Mouse (Mus musculus): ENCODE data around the gene Rbms3. TPM values are rescaled to one million over a fixed set of nuclear protein-coding genes. Genes with fewer than 3 reads are reported as not detected.

Gene Rbms3
- polyA plus RNA-seq, 1 experiment from 2014 or later: 80.5 TPM

DNA sequence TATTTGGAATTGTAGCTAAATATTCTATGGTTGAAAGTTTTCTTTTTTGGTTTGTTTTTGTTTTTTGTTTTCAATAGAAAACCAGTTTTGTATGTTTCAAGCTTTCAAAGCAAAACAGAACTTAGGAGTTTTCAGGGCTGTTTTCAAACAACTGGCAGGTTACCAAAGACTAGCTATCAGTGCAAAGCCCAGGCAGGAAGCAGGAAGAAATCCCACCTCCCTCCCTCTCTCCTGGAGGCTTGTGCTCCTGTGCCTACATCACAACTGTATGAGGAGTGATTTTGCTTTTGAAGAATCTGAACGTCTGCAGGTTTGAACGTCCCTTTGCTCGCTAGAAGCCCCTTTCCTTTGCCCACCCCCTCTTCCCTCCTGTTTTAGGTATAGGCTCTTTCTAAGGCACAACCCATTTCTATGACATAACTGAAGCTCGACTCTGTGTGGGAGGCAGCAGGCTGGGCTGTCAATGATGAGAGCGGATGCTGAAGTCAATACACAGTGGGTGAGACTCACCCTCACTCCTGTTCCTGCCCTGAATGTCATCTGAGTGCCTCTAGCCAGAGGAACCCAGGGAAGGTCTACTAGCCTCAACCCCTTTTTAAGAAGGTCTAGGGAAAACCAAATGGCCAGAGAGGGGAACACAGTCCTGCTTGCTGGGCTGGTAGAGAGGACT lies 382.3 kb downstream of the Rbms3 start:
- H3K36me3 ChIP-seq: no peaks in the 10 kb centered on the region
- no peaks in the 10 kb centered on the region for H3K27me3 ChIP-seq
- no peaks in the 10 kb centered on the region for H3K9me3 ChIP-seq
- no peak for ATAC-seq (ENCODE audit: low FRiP score, low read depth)
- H3K4me1 ChIP-seq (replicated peaks): peaks cover 53% of the 10 kb centered on the region
- H3K9ac ChIP-seq: peak overlapping the region; percentile 13; the same call in 1 of the 2 replicates
- peak overlapping the region; percentile 56 for H3K4me2 ChIP-seq
- WGBS: 45% methylated on average over 5 of the region's 5 CpGs
- H3K4me3 ChIP-seq: peak overlapping the region; percentile 15; the same call in 1 of the 2 replicates
- H3K27ac ChIP-seq (replicated peaks): no peak overlapping the region; the same call in 1 of the 2 replicates

DNA sequence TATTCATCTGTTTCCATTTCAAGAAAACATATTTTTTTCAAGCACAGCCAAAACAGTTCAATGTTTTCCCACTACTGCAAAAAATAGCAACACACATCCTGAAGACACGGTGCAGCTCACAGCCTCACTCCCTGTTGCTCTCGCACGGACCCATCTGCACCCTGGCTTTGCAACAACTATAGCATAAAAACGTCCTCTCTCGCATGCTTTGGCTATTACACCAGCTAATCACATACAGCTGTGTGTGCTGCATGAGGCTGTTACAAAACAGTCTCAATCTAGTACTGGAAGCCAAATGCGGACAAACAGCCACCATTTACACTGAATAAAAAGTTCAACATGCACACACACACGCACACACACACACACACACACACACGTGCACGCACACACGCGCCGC lies 383.5 kb downstream of the Rbms3 start:
- Histone ChIP-seq H3K9ac (no peak overlapping the region), H3K4me1 (replicated peaks) (peaks cover 51% of the 10 kb centered on the region), H3K4me3 (no peak overlapping the region), H3K9me3 (no peaks in the 10 kb centered on the region), H3K27me3 (no peaks in the 10 kb centered on the region), H3K4me2 (no peak overlapping the region), H3K27ac (replicated peaks) (no peak overlapping the region), H3K36me3 (no peaks in the 10 kb centered on the region)
- 76% methylated on average over 12 of the region's 12 CpGs for WGBS
- ATAC-seq (ENCODE audit: low FRiP score, low read depth): no peak

DNA sequence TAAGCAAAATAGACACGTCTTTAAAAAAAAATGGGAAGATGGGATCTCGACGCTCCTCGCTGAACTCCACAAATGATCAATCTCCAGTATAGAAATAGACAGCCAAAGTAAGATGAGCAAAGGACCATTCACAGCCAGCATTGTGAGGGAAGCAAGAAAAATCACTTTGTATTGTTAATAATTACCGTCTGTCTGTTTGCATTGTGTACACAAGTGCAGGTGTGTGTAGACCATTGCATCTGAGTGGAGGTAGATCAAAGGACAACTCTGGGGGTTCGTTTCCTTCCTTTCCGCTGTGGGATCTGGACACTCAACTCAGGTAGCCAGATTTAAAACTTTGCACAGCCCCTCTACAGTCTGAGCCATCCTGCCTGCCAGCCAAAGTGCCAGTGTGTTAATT lies 386.3 kb downstream of the Rbms3 start:
- 90% methylated on average over 7 of the region's 7 CpGs for WGBS
- no peak overlapping the region for H3K4me2 ChIP-seq

DNA sequence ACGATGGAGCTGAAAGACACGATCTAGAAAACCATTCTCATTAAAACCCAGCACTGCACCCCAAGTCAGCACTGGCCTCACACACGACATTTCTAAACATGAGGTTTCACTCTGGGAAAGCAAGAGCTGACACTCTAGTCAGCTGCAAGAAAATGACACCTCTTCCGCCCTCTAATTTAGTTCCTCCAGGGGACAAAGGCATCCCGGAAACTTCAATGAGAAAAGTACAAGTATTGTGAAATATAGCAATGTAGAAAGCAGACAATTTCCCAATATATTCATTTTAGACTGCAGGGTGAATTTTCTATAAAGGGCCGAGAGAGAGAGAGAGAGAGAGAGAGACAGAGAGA lies 395.0 kb downstream of the Rbms3 start:
- no peak for ATAC-seq (ENCODE audit: low FRiP score, low read depth)
- no peak overlapping the region for H3K27ac ChIP-seq (replicated peaks)
- no peaks in the 10 kb centered on the region for H3K36me3 ChIP-seq
- no peak overlapping the region for H3K9ac ChIP-seq
- WGBS: 77% methylated on average over 6 of the region's 6 CpGs
- H3K27me3 ChIP-seq: no peaks in the 10 kb centered on the region
- no peak overlapping the region for H3K4me3 ChIP-seq
- H3K4me2 ChIP-seq: no peak overlapping the region
- H3K9me3 ChIP-seq: no peaks in the 10 kb centered on the region
- no peaks in the 10 kb centered on the region for H3K4me1 ChIP-seq (replicated peaks)

More for the DNA sequence above, 386.3 kb downstream of the Rbms3 start:
- ATAC-seq (ENCODE audit: low FRiP score, low read depth): no peak
- Histone ChIP-seq H3K27ac (replicated peaks) (no peak overlapping the region), H3K9ac (no peak overlapping the region), H3K9me3 (no peaks in the 10 kb centered on the region), H3K36me3 (no peaks in the 10 kb centered on the region), H3K4me1 (replicated peaks) (peaks cover 28% of the 10 kb centered on the region), H3K27me3 (no peaks in the 10 kb centered on the region), H3K4me3 (no peak overlapping the region)

DNA sequence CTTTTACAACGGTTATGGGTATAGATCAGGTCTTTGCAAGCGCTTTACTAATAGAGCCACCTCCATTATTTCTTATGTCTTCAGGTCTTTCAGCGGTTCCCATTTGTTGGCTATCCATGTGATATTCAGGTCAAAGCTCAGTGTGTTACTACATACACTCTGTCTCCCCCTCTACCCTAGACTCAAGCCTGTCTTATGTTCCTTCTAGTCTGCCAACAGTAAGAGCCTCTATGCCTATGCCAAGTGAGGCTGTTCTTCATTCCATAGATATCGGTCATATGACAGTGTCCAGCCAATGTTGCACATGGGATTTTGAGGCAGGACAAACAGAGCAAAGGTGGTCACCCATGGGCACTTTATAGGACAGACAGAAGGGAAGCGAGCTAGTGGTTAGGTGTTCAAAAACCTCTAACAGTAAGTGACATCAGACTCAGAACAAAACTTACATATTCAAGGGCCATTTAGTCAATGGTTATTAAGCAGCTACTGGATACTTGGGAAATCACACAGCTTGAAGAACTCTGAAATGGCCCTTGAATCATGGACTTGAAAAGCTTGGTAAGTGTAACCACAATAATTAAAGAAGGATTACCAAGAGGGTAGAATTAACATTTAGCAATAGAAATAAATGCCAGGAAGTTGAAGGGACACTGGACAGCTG lies 395.5 kb downstream of the Rbms3 start:
- Histone ChIP-seq H3K4me1 (replicated peaks) (no peaks in the 10 kb centered on the region), H3K9ac (no peak overlapping the region), H3K27ac (replicated peaks) (no peak overlapping the region), H3K27me3 (no peaks in the 10 kb centered on the region), H3K36me3 (no peaks in the 10 kb centered on the region), H3K9me3 (no peaks in the 10 kb centered on the region), H3K4me3 (no peak overlapping the region), H3K4me2 (no peak overlapping the region)
- no peak for ATAC-seq (ENCODE audit: low FRiP score, low read depth)
- WGBS: 92% methylated on average over 5 of the region's 5 CpGs

DNA sequence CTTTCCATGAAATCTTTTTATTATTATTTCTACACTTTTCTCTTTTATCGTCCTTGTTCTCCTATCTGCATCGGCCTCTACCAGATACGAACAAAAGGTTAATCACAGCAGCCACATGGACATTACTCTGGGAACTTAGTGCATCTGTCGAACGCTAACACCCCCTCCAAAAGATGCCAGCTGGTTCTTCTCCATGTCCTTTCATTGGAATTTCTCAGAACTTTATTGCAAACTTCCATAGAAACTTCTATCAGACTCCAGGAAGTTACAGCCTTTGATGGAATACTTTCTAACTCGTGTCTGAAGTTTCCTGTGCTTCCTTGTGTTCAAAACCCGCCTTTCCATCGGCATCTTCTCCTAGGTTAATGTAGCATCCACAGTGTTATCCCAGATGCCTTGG lies 407.0 kb downstream of the Rbms3 start:
- Histone ChIP-seq H3K27ac (replicated peaks) (no peak overlapping the region), H3K4me3 (no peak overlapping the region), H3K9ac (no peak overlapping the region), H3K36me3 (no peaks in the 10 kb centered on the region), H3K4me1 (replicated peaks) (no peaks in the 10 kb centered on the region), H3K27me3 (no peaks in the 10 kb centered on the region), H3K9me3 (no peaks in the 10 kb centered on the region), H3K4me2 (no peak overlapping the region)
- 87% methylated on average over 8 of the region's 8 CpGs for WGBS
- ATAC-seq (ENCODE audit: low FRiP score, low read depth): no peak

DNA sequence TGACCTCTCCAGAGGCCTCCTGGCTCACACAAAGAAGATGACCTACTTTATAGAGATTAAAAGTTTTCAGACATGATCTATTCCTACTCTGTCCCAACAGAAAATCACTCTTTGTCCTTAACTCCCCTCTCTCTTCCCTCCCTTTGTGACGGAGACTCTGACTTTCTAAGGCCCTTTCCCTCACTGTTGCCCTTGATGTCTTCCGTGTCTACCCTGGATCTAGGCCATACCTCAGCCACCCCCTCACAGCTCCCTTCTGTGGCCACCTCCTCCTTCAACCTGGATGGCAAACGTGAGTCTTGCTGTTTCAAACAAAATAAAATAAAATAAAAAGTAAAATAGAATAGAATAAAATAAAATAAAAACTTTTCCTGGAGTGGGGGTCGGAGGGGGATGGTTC lies 408.2 kb downstream of the Rbms3 start:
- Histone ChIP-seq H3K4me1 (replicated peaks) (peaks cover under 1% of the 10 kb centered on the region; the same call in 1 of the 2 replicates), H3K27me3 (no peaks in the 10 kb centered on the region), H3K9ac (no peak overlapping the region), H3K27ac (replicated peaks) (no peak overlapping the region), H3K9me3 (no peaks in the 10 kb centered on the region), H3K4me2 (no peak overlapping the region), H3K36me3 (no peaks in the 10 kb centered on the region), H3K4me3 (no peak overlapping the region)
- no peak for ATAC-seq (ENCODE audit: low FRiP score, low read depth)
- WGBS: 82% methylated on average over 4 of the region's 4 CpGs

DNA sequence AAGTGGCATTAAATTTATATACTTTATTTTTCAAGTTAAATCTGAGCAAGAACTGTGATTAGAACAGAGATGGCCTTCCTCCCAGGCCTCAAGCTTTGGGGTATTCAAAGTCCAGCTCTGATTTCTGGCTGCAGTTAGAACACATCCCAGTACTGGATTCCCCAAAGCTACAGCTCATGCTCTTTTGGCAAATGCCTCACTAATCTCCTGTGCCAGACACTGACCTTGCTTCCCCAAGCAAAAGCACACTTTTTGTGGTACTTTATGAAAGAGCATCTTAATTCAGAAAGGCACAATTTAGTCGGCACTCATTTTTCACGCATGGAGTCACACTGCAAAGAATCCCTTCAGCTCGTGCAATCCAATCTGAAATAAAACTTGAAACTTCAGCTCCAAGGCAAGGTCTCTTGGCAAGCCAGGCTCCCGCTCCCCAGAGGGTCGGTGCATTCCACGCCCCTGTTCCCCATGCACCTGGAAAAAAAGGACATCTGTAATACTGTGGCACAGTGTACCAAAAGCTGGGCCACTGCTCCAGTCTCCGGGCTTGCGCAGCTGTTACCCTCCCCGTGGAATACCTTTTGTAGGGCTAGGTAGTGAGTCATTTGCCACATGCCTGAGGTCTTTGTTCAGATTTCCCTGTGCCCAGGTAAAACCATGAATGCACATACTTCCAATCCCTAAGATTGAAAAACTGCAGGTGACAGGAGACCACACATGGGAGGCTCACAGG lies 413.5 kb downstream of the Rbms3 start:
- Histone ChIP-seq H3K9ac (no peak overlapping the region), H3K9me3 (no peaks in the 10 kb centered on the region), H3K4me1 (replicated peaks) (peaks cover 8% of the 10 kb centered on the region; the same call in 1 of the 2 replicates), H3K36me3 (no peaks in the 10 kb centered on the region), H3K27me3 (no peaks in the 10 kb centered on the region), H3K27ac (replicated peaks) (no peak overlapping the region), H3K4me2 (no peak overlapping the region), H3K4me3 (no peak overlapping the region)
- 63% methylated on average over 9 of the region's 9 CpGs for WGBS
- ATAC-seq (ENCODE audit: low FRiP score, low read depth): 0 out of 2 replicates have a peak, but pooled peaks have one; percentile 27

DNA sequence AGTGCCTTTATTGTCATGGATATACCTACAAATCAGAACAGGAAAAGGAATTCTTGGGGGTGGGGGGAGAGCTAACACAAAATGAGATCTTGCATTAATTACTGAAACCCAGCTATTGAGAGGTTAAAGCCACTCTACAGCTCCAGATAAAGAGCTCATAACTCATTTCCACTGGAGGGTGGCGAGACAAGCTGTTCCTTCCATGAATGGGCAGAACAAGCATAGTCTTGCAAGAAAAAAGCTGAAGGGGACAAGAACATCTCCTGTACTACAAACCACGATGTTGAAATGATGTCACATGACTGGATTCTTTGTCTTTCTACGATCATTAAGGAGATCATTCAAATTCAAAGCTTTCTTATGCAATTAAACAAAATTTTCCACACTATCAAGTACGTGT lies 417.7 kb downstream of the Rbms3 start:
- Histone ChIP-seq H3K36me3 (no peaks in the 10 kb centered on the region), H3K9me3 (no peaks in the 10 kb centered on the region), H3K27ac (replicated peaks) (no peak overlapping the region), H3K4me2 (no peak overlapping the region), H3K4me3 (no peak overlapping the region), H3K27me3 (no peaks in the 10 kb centered on the region), H3K4me1 (replicated peaks) (peaks cover 10% of the 10 kb centered on the region), H3K9ac (no peak overlapping the region)
- 49% methylated on average over 4 of the region's 4 CpGs for WGBS
- no peak for ATAC-seq (ENCODE audit: low FRiP score, low read depth)

DNA sequence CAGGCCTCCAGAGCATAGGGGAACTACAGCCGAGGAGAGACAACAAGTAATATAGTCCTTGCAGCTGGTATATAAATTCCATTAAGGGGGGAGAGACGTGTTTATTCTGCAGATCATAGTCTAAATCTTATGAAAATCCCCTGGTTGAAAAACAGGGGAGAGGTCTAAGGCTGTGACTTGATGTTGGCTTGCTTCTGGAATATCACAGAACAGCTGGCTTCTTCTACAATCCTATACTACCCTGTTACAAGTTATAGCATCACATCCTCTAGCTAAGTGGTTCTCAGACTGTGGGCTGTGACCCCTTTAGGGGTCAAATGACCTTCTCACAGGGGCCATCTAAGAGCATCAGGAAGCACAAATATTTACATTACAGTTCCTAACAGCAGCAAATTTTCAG lies 419.4 kb downstream of the Rbms3 start:
- WGBS: 81% methylated on average over 2 of the region's 2 CpGs

DNA sequence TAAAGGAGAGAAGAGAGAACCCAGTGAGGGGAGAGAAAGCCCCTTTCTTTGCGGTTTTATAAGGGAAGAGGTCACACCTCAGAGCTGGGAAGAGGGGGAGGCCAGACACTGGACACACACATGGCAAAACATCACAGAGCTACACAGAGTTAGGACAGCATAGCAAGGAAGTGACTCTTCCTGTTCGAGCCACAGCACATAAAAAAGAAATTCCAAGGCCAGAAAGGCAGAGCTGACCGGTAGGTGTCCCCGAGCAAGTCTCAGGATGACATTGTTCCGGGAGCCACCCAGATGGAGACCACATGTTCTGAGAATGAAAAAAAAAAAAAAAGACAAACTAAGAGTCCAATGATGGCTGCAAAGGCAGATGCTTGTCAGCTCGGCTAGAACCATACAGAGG lies 424.3 kb downstream of the Rbms3 start:
- H3K27ac ChIP-seq (replicated peaks): no peak overlapping the region
- no peak overlapping the region for H3K4me2 ChIP-seq
- no peak overlapping the region for H3K9ac ChIP-seq
- H3K27me3 ChIP-seq: no peaks in the 10 kb centered on the region
- no peaks in the 10 kb centered on the region for H3K9me3 ChIP-seq
- H3K4me3 ChIP-seq: no peak overlapping the region
- 71% methylated on average over 6 of the region's 6 CpGs for WGBS
- H3K4me1 ChIP-seq (replicated peaks): peaks cover 4% of the 10 kb centered on the region; the same call in 1 of the 2 replicates
- no peaks in the 10 kb centered on the region for H3K36me3 ChIP-seq
- no peak for ATAC-seq (ENCODE audit: low FRiP score, low read depth)

More for the DNA sequence above, 419.4 kb downstream of the Rbms3 start:
- Histone ChIP-seq H3K27me3 (no peaks in the 10 kb centered on the region), H3K9me3 (no peaks in the 10 kb centered on the region), H3K4me2 (no peak overlapping the region), H3K4me3 (no peak overlapping the region), H3K4me1 (replicated peaks) (peaks cover 4% of the 10 kb centered on the region; the same call in 1 of the 2 replicates), H3K27ac (replicated peaks) (no peak overlapping the region), H3K36me3 (no peaks in the 10 kb centered on the region), H3K9ac (no peak overlapping the region)
- ATAC-seq (ENCODE audit: low FRiP score, low read depth): no peak

DNA sequence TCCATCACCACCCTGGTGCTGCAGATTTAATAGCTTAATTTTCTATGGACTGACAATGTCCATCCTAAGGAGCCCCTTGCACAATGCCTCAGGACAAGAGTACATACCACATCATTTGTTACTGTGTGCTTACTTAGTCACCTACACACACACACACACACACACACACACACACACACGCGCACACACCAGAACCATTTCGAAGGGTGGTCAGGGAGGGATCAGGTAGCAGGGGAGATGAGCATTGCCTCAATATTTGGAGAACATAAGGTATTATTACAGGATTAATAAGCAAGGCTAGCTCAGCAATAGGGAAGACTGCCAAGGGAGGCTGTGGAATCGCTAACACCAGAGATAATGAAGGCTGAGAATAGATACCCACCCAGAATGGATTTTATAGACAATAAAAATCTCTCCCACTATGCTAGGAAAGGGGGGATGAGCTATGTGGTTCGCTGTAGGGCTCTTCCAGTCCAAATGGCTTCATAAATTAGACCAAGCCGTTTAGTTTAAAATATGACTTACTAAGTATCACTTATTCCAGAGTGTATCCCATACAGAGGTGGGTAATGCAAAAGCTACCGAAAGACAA lies 429.6 kb downstream of the Rbms3 start:
- no peak overlapping the region for H3K4me3 ChIP-seq
- H3K4me2 ChIP-seq: no peak overlapping the region
- H3K36me3 ChIP-seq: no peaks in the 10 kb centered on the region
- 69% methylated on average over 7 of the region's 7 CpGs for WGBS
- H3K4me1 ChIP-seq (replicated peaks): no peaks in the 10 kb centered on the region; the same call in 1 of the 2 replicates
- ATAC-seq (ENCODE audit: low FRiP score, low read depth): peak; percentile 54; the same call in 1 of the 2 replicates
- no peak overlapping the region for H3K9ac ChIP-seq
- H3K27me3 ChIP-seq: no peaks in the 10 kb centered on the region
- no peaks in the 10 kb centered on the region for H3K9me3 ChIP-seq
- no peak overlapping the region; the same call in 1 of the 2 replicates for H3K27ac ChIP-seq (replicated peaks)
